Mouse (Mus musculus): ENCODE measurements around the gene Zc3h18.

DNA sequence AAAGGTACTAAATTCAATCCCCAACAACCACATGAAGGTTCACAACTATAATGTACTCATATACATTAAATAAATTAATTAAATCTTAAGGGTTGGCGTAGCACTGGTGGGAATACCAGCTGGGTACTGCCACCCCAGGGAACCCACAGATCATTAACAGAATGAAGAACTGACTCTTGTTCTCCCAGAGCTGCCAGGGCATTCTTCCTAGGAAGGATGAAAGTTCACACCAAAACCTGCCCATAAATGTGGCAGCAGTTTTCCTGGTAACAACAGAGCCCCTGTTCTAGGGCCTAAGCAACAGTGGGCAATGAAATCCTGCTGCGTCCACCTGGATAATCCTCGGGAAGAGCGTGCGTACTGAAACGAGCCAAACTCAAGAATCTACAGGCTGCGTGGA, 65.9 kb downstream of the Zc3h18 start:
- TF ChIP-seq CTCF (IDR thresholded peaks at IDR 0.05; ENCODE audit: low read depth, low read length) (no peak), POLR2A (IDR thresholded peaks at IDR 0.05; ENCODE audit: borderline replicate concordance, low read depth, low read length) (no peak)
